ENCODE assay signal across 12 mouse cellular contexts in the genomic region with DNA sequence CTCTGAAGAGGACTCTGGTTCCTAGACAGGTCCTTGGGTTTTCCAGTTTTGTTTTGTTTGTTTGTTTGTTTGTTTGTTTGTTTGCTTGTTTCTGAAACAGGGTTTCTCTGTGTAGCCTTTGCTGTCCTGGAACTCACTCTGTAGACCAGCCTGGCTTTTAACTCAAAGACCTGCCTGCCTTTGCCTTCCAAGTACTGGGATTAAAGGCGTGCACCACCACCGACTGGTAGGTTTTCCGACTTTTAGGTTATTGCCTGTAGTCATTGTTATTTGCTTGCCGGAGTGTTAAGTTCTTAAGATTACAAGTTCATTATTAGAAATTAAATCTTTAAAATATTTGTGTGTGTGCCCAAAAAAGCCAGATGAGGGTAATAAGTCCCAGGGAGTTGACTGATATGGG. TPM values are rescaled to one million over a fixed set of nuclear protein-coding genes. Genes with fewer than 3 reads are reported as not detected.
A peak's percentile ranks its signal among the peaks of the same experiment; 100 is the strongest.
DNase-seq lines count a peak whose midpoint lies in the region; ATAC-seq lines count a peak whose summit lies in the region.
"Had no signal": no experiment of that assay in that cellular context is flagged by ENCODE, and none has a peak within 500 bp of the region (broad histone marks: within the 10 kb centered on the region; RNA-seq: fewer than 3 reads in every experiment).

No protein-coding gene starts in this region.

- WGBS in heart, embryonic 13.5 days, result 65% methylated on average over 4 of the region's 4 CpGs
- 61% methylated on average over 4 of the region's 4 CpGs for WGBS in embryonic facial prominence, embryonic 12.5 days
- 66% methylated on average over 4 of the region's 4 CpGs for WGBS in hindbrain, embryonic 13.5 days
- WGBS in midbrain, embryonic 12.5 days, result 66% methylated on average over 4 of the region's 4 CpGs

- H3K36me3 ChIP-seq in heart, embryonic 13.5 days, result no peaks in the 10 kb centered on the region
- no peaks in the 10 kb centered on the region for H3K36me3 ChIP-seq in embryonic facial prominence, embryonic 12.5 days
- no peaks in the 10 kb centered on the region for H3K36me3 ChIP-seq in hindbrain, embryonic 13.5 days
- no peaks in the 10 kb centered on the region for H3K36me3 ChIP-seq in midbrain, embryonic 12.5 days

- no peak for ATAC-seq in heart, embryonic 13.5 days (ENCODE audit: extremely low read depth, insufficient number of reproducible peaks, low FRiP score, low TSS enrichment)
- ATAC-seq in embryonic facial prominence, embryonic 12.5 days (ENCODE audit: insufficient number of reproducible peaks, insufficient read depth, low FRiP score, low TSS enrichment), result no peak
- ATAC-seq in hindbrain, embryonic 13.5 days (ENCODE audit: low FRiP score), result no peak
- ATAC-seq in midbrain, embryonic 12.5 days (ENCODE audit: low FRiP score, low read depth), result no peak
- no peak for ATAC-seq in activated CD4-positive, CD25-positive, alpha-beta regulatory T cell, adult 4 months

- H3K9ac ChIP-seq in heart, embryonic 13.5 days, result no peak overlapping the region
- no peak overlapping the region for H3K9ac ChIP-seq in embryonic facial prominence, embryonic 12.5 days
- H3K9ac ChIP-seq in hindbrain, embryonic 13.5 days, result no peak overlapping the region
- no peak overlapping the region for H3K9ac ChIP-seq in midbrain, embryonic 12.5 days (replicated peaks)

- H3K27me3 ChIP-seq in heart, embryonic 13.5 days (replicated peaks), result peaks cover 47% of the 10 kb centered on the region
- 0 out of 2 replicates have a peak, but pooled peaks cover 5% of the 10 kb centered on the region for H3K27me3 ChIP-seq in embryonic facial prominence, embryonic 12.5 days
- peaks cover 19% of the 10 kb centered on the region for H3K27me3 ChIP-seq in hindbrain, embryonic 13.5 days
- peaks cover 33% of the 10 kb centered on the region for H3K27me3 ChIP-seq in midbrain, embryonic 12.5 days

- H3K4me1 ChIP-seq in heart, embryonic 13.5 days, result peaks cover 11% of the 10 kb centered on the region; the same call in 1 of the 2 replicates
- no peaks in the 10 kb centered on the region for H3K4me1 ChIP-seq in embryonic facial prominence, embryonic 12.5 days
- H3K4me1 ChIP-seq in hindbrain, embryonic 13.5 days (replicated peaks), result peaks cover 8% of the 10 kb centered on the region; the same call in 1 of the 2 replicates
- no peaks in the 10 kb centered on the region for H3K4me1 ChIP-seq in midbrain, embryonic 12.5 days

- H3K27ac ChIP-seq in heart, embryonic 13.5 days (replicated peaks), result no peak overlapping the region
- H3K27ac ChIP-seq in embryonic facial prominence, embryonic 12.5 days, result no peak overlapping the region
- no peak overlapping the region for H3K27ac ChIP-seq in hindbrain, embryonic 13.5 days
- H3K27ac ChIP-seq in midbrain, embryonic 12.5 days (replicated peaks), result no peak overlapping the region

- peak overlapping the region; percentile 100 for H3K4me2 ChIP-seq in heart, embryonic 13.5 days
- peak overlapping the region; percentile 97; the same call in 1 of the 2 replicates for H3K4me2 ChIP-seq in embryonic facial prominence, embryonic 12.5 days (replicated peaks)
- peak overlapping the region; percentile 97 for H3K4me2 ChIP-seq in hindbrain, embryonic 13.5 days
- H3K4me2 ChIP-seq in midbrain, embryonic 12.5 days (replicated peaks), result peak overlapping the region; percentile 93

- no peaks in the 10 kb centered on the region for H3K9me3 ChIP-seq in heart, embryonic 13.5 days
- no peaks in the 10 kb centered on the region for H3K9me3 ChIP-seq in embryonic facial prominence, embryonic 12.5 days
- H3K9me3 ChIP-seq in hindbrain, embryonic 13.5 days, result no peaks in the 10 kb centered on the region
- H3K9me3 ChIP-seq in midbrain, embryonic 12.5 days, result no peaks in the 10 kb centered on the region

- no peak for DNase-seq in heart, postnatal 14 days
- DNase-seq in layer of hippocampus, postnatal 25 days (ENCODE audit: extremely low spot score in 1 of 2, low spot score in 1 of 2), result no peak
- DNase-seq in spleen, postnatal 36 days (ENCODE audit: low spot score in 2 of 2), result no peak
- DNase-seq: heart, postnatal 10 days; kidney, adult 8-10 months; lung, adult 2 months had no signal

- no peak overlapping the region for H3K4me3 ChIP-seq in heart, embryonic 13.5 days
- no peak overlapping the region for H3K4me3 ChIP-seq in embryonic facial prominence, embryonic 12.5 days
- peak overlapping the region; percentile 81; the same call in 1 of the 2 replicates for H3K4me3 ChIP-seq in hindbrain, embryonic 13.5 days
- H3K4me3 ChIP-seq in midbrain, embryonic 12.5 days, result peak overlapping the region; percentile 75; the same call in 1 of the 2 replicates

- intact Hi-C loops in heart, postnatal 14 days (cut with DNase I), result no loop called here

RNA-seq across cellular contexts. Expression of a gene that starts 1.0 kb away (rescaled TPM):
- 0.64 and 0.91 TPM in 2 replicates for polyA plus RNA-seq in heart, embryonic 13.5 days (2015; fragmentation: Nextera tagmentation; extraction: Ambion mirVana)
- 10 to 100 TPM; 24.3 to 25.1 TPM for total RNA-seq in heart, postnatal 14 days (2021)
- polyA plus RNA-seq in embryonic facial prominence, embryonic 12.5 days (2016; fragmentation: Nextera tagmentation; extraction: Ambion mirVana), result 6.7 and 8.8 TPM in 2 replicates
- polyA plus RNA-seq in hindbrain, embryonic 13.5 days (2015; fragmentation: Nextera tagmentation; extraction: Ambion mirVana), result 3.3 and 3.6 TPM in 2 replicates
- polyA plus RNA-seq in midbrain, embryonic 12.5 days (2016; fragmentation: Nextera tagmentation; extraction: Ambion mirVana), result 2.1 and 2.5 TPM in 2 replicates
- 1 to 10 TPM; 1.7 to 1.9 TPM for total RNA-seq in layer of hippocampus, postnatal 25 days (2021)
- under 1 TPM in 1 of 2 experiments, not detected in 1; 0.08 TPM for polyA plus RNA-seq in activated CD4-positive, CD25-positive, alpha-beta regulatory T cell, adult 4 months (2017; shearing (Covaris generic))
- total RNA-seq: MEL had no signal

Comparison
In these comparisons a context has a peak if more than half of its experiments do, and no peak if none do; other contexts are left out.
1. H3K4me3 ChIP-seq: peak in hindbrain, embryonic 13.5 days (single experiment) and midbrain, embryonic 12.5 days (single experiment); none in heart, embryonic 13.5 days (single experiment) and embryonic facial prominence, embryonic 12.5 days (single experiment).
2. Peak in every context shown above with its lines, with median percentiles within 50 percentile points of each other: H3K4me2 ChIP-seq.